In the genomic region with DNA sequence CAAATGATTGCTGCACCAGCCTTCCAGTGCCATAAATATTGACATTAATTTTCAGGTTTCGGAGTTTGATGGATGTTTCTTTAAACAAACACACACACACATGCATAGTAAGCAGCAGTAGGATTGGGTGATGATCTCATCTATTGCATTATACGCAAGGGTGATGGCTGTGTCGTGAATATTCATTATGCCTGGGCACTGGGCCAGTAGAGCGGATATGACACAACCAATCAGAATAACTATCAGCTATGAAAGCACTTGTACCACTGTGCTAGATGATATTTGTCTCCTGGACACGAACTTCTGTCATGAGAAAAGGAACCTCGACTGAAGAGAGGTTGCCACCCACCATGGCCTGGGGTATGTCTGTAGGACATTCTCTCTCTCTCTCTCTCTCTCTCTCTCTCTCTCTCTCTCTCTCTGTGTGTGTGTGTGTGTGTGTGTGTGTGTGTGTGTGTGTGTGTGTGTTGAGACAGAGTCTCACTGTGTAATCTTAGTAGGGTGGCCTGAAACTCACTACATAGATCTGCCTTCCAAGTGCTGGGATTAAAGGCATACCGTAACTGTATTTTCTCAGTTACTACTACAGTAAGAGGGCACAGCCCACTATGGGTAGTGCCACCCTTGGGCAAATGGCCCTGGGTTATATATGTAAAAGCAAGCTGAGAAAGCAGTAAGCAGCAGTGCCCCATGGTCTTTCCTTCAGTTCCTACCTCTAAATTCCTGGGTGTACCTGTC, we compare ENCODE assay signal across 10 mouse cellular contexts.
DNase-seq lines count a peak whose midpoint lies in the region; ATAC-seq lines count a peak whose summit lies in the region.
"Had no signal": no experiment of that assay in that cellular context is flagged by ENCODE, and none has a peak within 500 bp of the region (broad histone marks: within the 10 kb centered on the region; RNA-seq: fewer than 3 reads in every experiment).

No protein-coding gene starts in this region.

- 68% methylated on average over 7 of the region's 7 CpGs for WGBS in midbrain, embryonic 13.5 days
- WGBS in midbrain, embryonic 11.5 days: 89% methylated on average over 7 of the region's 7 CpGs
- 53% methylated on average over 7 of the region's 7 CpGs for WGBS in hindbrain, embryonic 15.5 days
- 60% methylated on average over 7 of the region's 7 CpGs for WGBS in neural tube, embryonic 14.5 days

- H3K36me3 ChIP-seq in midbrain, embryonic 13.5 days: no peaks in the 10 kb centered on the region
- H3K36me3 ChIP-seq in midbrain, embryonic 11.5 days (ENCODE audit: control insufficient read depth, insufficient read depth, low read length): no peaks in the 10 kb centered on the region
- no peaks in the 10 kb centered on the region for H3K36me3 ChIP-seq in hindbrain, embryonic 15.5 days
- H3K36me3 ChIP-seq in neural tube, embryonic 14.5 days (ENCODE audit: control insufficient read depth, insufficient read depth, low read length): no peaks in the 10 kb centered on the region
- H3K36me3 ChIP-seq: stomach, embryonic 15.5 days had no signal

- H3K4me1 ChIP-seq in midbrain, embryonic 13.5 days (replicated peaks): peaks cover 5% of the 10 kb centered on the region; the same call in 1 of the 2 replicates
- no peaks in the 10 kb centered on the region for H3K4me1 ChIP-seq in midbrain, embryonic 11.5 days (ENCODE audit: control insufficient read depth, insufficient read depth, low read length)
- H3K4me1 ChIP-seq in hindbrain, embryonic 15.5 days (replicated peaks): no peaks in the 10 kb centered on the region
- no peaks in the 10 kb centered on the region for H3K4me1 ChIP-seq in neural tube, embryonic 14.5 days (ENCODE audit: control insufficient read depth, insufficient read depth, low read length)
- H3K4me1 ChIP-seq: stomach, embryonic 15.5 days had no signal

- DNase-seq in adrenal gland, adult 2 months: peak; percentile 70
- DNase-seq in adrenal gland, postnatal 4 days (ENCODE audit: low spot score in 2 of 2): no peak
- no peak for DNase-seq in midbrain, embryonic 11.5 days (ENCODE audit: low spot score, missing footprints)
- no peak for DNase-seq in embryo, embryonic 10.5 days (ENCODE audit: low spot score)
- DNase-seq in kidney, adult 18-20 months: no peak
- DNase-seq: cerebellum, postnatal 25 days had no signal

- ATAC-seq in midbrain, embryonic 13.5 days: peak; percentile 89
- no peak for ATAC-seq in midbrain, embryonic 11.5 days (ENCODE audit: low FRiP score)
- peak; percentile 75; the same call in 1 of the 2 replicates for ATAC-seq in hindbrain, embryonic 15.5 days (ENCODE audit: low FRiP score, low read depth)
- peak; percentile 81 for ATAC-seq in neural tube, embryonic 14.5 days (ENCODE audit: low read depth)

- H3K27me3 ChIP-seq in midbrain, embryonic 13.5 days: no peaks in the 10 kb centered on the region
- no peaks in the 10 kb centered on the region for H3K27me3 ChIP-seq in midbrain, embryonic 11.5 days (ENCODE audit: control insufficient read depth, insufficient read depth, low read length)
- no peaks in the 10 kb centered on the region for H3K27me3 ChIP-seq in hindbrain, embryonic 15.5 days
- no peaks in the 10 kb centered on the region for H3K27me3 ChIP-seq in neural tube, embryonic 14.5 days (ENCODE audit: control insufficient read depth, insufficient read depth, low read length)
- H3K27me3 ChIP-seq: stomach, embryonic 15.5 days had no signal

- no peak overlapping the region for H3K4me3 ChIP-seq in midbrain, embryonic 13.5 days (replicated peaks)
- H3K4me3 ChIP-seq in midbrain, embryonic 11.5 days (ENCODE audit: low read depth, low read length): no peak overlapping the region
- H3K4me3 ChIP-seq in hindbrain, embryonic 15.5 days: no peak overlapping the region
- H3K4me3 ChIP-seq in neural tube, embryonic 14.5 days (ENCODE audit: low read depth, low read length): no peak overlapping the region
- H3K4me3 ChIP-seq: stomach, embryonic 15.5 days had no signal

- no peak overlapping the region for H3K4me2 ChIP-seq in midbrain, embryonic 13.5 days (replicated peaks)
- no peak overlapping the region for H3K4me2 ChIP-seq in midbrain, embryonic 11.5 days
- H3K4me2 ChIP-seq in hindbrain, embryonic 15.5 days: no peak overlapping the region
- no peak overlapping the region for H3K4me2 ChIP-seq in neural tube, embryonic 14.5 days (ENCODE audit: low read depth, low read length)
- H3K4me2 ChIP-seq: stomach, embryonic 15.5 days had no signal

- H3K9ac ChIP-seq in midbrain, embryonic 13.5 days (replicated peaks): no peak overlapping the region
- H3K9ac ChIP-seq in midbrain, embryonic 11.5 days (ENCODE audit: low read length): no peak overlapping the region
- no peak overlapping the region for H3K9ac ChIP-seq in hindbrain, embryonic 15.5 days
- no peak overlapping the region for H3K9ac ChIP-seq in neural tube, embryonic 14.5 days (replicated peaks; ENCODE audit: low read depth, low read length)
- H3K9ac ChIP-seq: stomach, embryonic 15.5 days had no signal

- H3K9me3 ChIP-seq in midbrain, embryonic 13.5 days: no peaks in the 10 kb centered on the region
- no peaks in the 10 kb centered on the region for H3K9me3 ChIP-seq in midbrain, embryonic 11.5 days (ENCODE audit: control insufficient read depth, low read length)
- no peaks in the 10 kb centered on the region for H3K9me3 ChIP-seq in hindbrain, embryonic 15.5 days
- H3K9me3 ChIP-seq in neural tube, embryonic 14.5 days (ENCODE audit: control insufficient read depth, low read length): no peaks in the 10 kb centered on the region
- H3K9me3 ChIP-seq: stomach, embryonic 15.5 days had no signal

- no peak overlapping the region for H3K27ac ChIP-seq in midbrain, embryonic 13.5 days
- H3K27ac ChIP-seq in midbrain, embryonic 11.5 days (ENCODE audit: low read depth, low read length): no peak overlapping the region
- H3K27ac ChIP-seq in hindbrain, embryonic 15.5 days (replicated peaks): no peak overlapping the region
- no peak overlapping the region for H3K27ac ChIP-seq in neural tube, embryonic 14.5 days (ENCODE audit: low read depth, low read length)
- H3K27ac ChIP-seq: stomach, embryonic 15.5 days had no signal
